Mouse (Mus musculus) C2C12 (cell line): ENCODE measurements around the gene Sept4. TPM values are rescaled to one million over a fixed set of nuclear protein-coding genes. Genes with fewer than 3 reads are reported as not detected.
A peak's percentile ranks its signal among the peaks of the same experiment; 100 is the strongest.

Source experiments
- H3K27me3 ChIP-seq: one replicate; pipeline ENCODE4 v1.6.1; 2011; ENCODE audit not compliant: control insufficient read depth, insufficient read depth, insufficient read length
- H3K36me3 ChIP-seq: one replicate; pipeline ENCODE4 v1.6.1; 2011; ENCODE audit not compliant: control insufficient read depth, insufficient read depth
- H3K4me3 ChIP-seq: one replicate; pipeline ENCODE4 v1.5.1; 2011; ENCODE audit warnings: mild to moderate bottlenecking, control low read depth; ENCODE audit not compliant: poor library complexity, insufficient read depth, severe bottlenecking
- H3K79me2 ChIP-seq: one replicate; pipeline ENCODE4 v1.6.1; 2011; ENCODE audit not compliant: control insufficient read depth, insufficient read depth
- H3K79me3 ChIP-seq: one replicate; pipeline ENCODE4 v1.6.1; 2011; ENCODE audit warnings: low read depth, control low read depth
- H3ac ChIP-seq: one replicate; pipeline ENCODE3; 2011; ENCODE audit warnings: low read depth; ENCODE audit not compliant: control insufficient read depth, insufficient read length
- CEBPB ChIP-seq: IDR thresholded peaks from one replicate; pipeline ENCODE4 v1.6.1; 2011; ENCODE audit warnings: low read depth, mild to moderate bottlenecking, control low read depth, moderate library complexity
- CTCF ChIP-seq: IDR thresholded peaks from one replicate; pipeline ENCODE4 v1.5.1; 2011; ENCODE audit not compliant: control insufficient read depth, insufficient read depth, insufficient read length
- FOSL1 ChIP-seq: IDR thresholded peaks from one replicate; pipeline ENCODE4 v1.8.0; 2011; ENCODE audit warnings: mild to moderate bottlenecking, low read length; ENCODE audit not compliant: poor library complexity, insufficient read depth, severe bottlenecking
- MAX ChIP-seq: IDR thresholded peaks from one replicate; pipeline ENCODE4 v1.6.1; 2011; ENCODE audit warnings: mild to moderate bottlenecking, control low read depth
- MYOD1 ChIP-seq: IDR thresholded peaks from one replicate; pipeline ENCODE4 v1.6.1; 2011; ENCODE audit warnings: low read depth; ENCODE audit not compliant: control insufficient read depth, insufficient read length
- MYOG ChIP-seq: IDR thresholded peaks from one replicate; pipeline ENCODE4 v1.6.1; 2011; ENCODE audit not compliant: control insufficient read depth, insufficient read length; ENCODE audit errors: extremely low read depth
- USF1 ChIP-seq: IDR thresholded peaks from one replicate; pipeline ENCODE4 v1.6.1; 2011; ENCODE audit warnings: low read depth, mild to moderate bottlenecking, control low read depth, moderate library complexity
- long read RNA-seq, 2 experiments: library from polyadenylated mRNA; unstranded; transcript quantifications; one replicate each; pipeline ENCODE4 v2.0.0; 2019 to 2020
- polyA plus RNA-seq: library from polyadenylated mRNA; unstranded; fragments of >200 nt; fragmentation: generic; extraction: Trizol; gene quantifications from one replicate; pipeline ENCODE4 v1.2.1, GENCODE M21; 2012; ENCODE audit warnings: missing spikeins

Sept4 gene
- 0.19 TPM for polyA plus RNA-seq
- long read RNA-seq, experiment 1: 0 reads
- long read RNA-seq, experiment 2: 0 reads

GRCm38 (mm10) chr11:87568255-87568953 lies at the start of gene Sept4:
TSS of gene Sept4 (plus strand) at chr11:87568903.
- Histone ChIP-seq H3K79me2 (no peaks in the 10 kb centered on the region), H3K27me3 (peaks cover 57% of the 10 kb centered on the region), H3K36me3 (no peaks in the 10 kb centered on the region), H3ac (no peak within 1 kb of the TSS), H3K79me3 (no peaks in the 10 kb centered on the region), H3K4me3 (no peak within 1 kb of the TSS)
- TF ChIP-seq MAX: no peak
- no peak for TF ChIP-seq USF1

GRCm38 (mm10) chr11:87519260-87519659 lies 49.4 kb upstream of the Sept4 start:
- H3K36me3 ChIP-seq: no peaks in the 10 kb centered on the region
- H3K27me3 ChIP-seq: peaks cover 13% of the 10 kb centered on the region
- no peaks in the 10 kb centered on the region for H3K79me3 ChIP-seq
- no peak overlapping the region for H3K4me3 ChIP-seq
- no peak overlapping the region for H3ac ChIP-seq
- no peaks in the 10 kb centered on the region for H3K79me2 ChIP-seq
- peak; percentile 55 for TF ChIP-seq CTCF
- no peak for TF ChIP-seq FOSL1
- TF ChIP-seq MAX: no peak

- Histone ChIP-seq H3K79me3 (no peaks in the 10 kb centered on the region), H3K36me3 (no peaks in the 10 kb centered on the region), H3ac (no peak overlapping the region), H3K79me2 (no peaks in the 10 kb centered on the region), H3K4me3 (no peak overlapping the region), H3K27me3 (peaks cover 22% of the 10 kb centered on the region)
- TF ChIP-seq FOSL1 (no peak), USF1 (no peak), MAX (no peak), MYOD1 (no peak), CTCF (no peak), MYOG (no peak), CEBPB (no peak)
These were observed 45.2 kb upstream of the Sept4 start for GRCm38 (mm10) chr11:87523466-87523865.

- H3K79me3 ChIP-seq: no peaks in the 10 kb centered on the region
- TF ChIP-seq MAX (no peak), MYOD1 (no peak), USF1 (no peak), CTCF (no peak), MYOG (no peak), CEBPB (no peak), FOSL1 (no peak)
These were observed 44.7 kb upstream of the Sept4 start for GRCm38 (mm10) chr11:87523967-87524366.

GRCm38 (mm10) chr11:87524780-87525179 lies 43.9 kb upstream of the Sept4 start:
- H3K79me3 ChIP-seq: no peaks in the 10 kb centered on the region
- no peak for TF ChIP-seq CTCF
- TF ChIP-seq MYOG: no peak
- no peak for TF ChIP-seq USF1
- no peak for TF ChIP-seq FOSL1
- TF ChIP-seq CEBPB: no peak
- no peak for TF ChIP-seq MYOD1
- TF ChIP-seq MAX: no peak
- no peak overlapping the region for H3K4me3 ChIP-seq
- no peaks in the 10 kb centered on the region for H3K36me3 ChIP-seq
- no peak overlapping the region for H3ac ChIP-seq
- no peaks in the 10 kb centered on the region for H3K79me2 ChIP-seq
- peaks cover 22% of the 10 kb centered on the region for H3K27me3 ChIP-seq

More at GRCm38 (mm10) chr11:87523967-87524366, 44.7 kb upstream of the Sept4 start:
- H3K79me2 ChIP-seq: no peaks in the 10 kb centered on the region
- H3K4me3 ChIP-seq: no peak overlapping the region
- H3ac ChIP-seq: no peak overlapping the region
- H3K36me3 ChIP-seq: no peaks in the 10 kb centered on the region
- peaks cover 22% of the 10 kb centered on the region for H3K27me3 ChIP-seq

GRCm38 (mm10) chr11:87527364-87527763 lies 41.3 kb upstream of the Sept4 start:
- H3K27me3 ChIP-seq: peaks cover 26% of the 10 kb centered on the region
- no peaks in the 10 kb centered on the region for H3K36me3 ChIP-seq
- no peak for TF ChIP-seq CEBPB
- TF ChIP-seq CTCF: no peak
- TF ChIP-seq FOSL1: no peak
- H3K79me3 ChIP-seq: no peaks in the 10 kb centered on the region
- no peak overlapping the region for H3ac ChIP-seq
- H3K4me3 ChIP-seq: no peak overlapping the region
- no peaks in the 10 kb centered on the region for H3K79me2 ChIP-seq
